Mouse (Mus musculus): ENCODE results near the gene Mtmr1. TPM values are rescaled to one million over a fixed set of nuclear protein-coding genes. Genes with fewer than 3 reads are reported as not detected.
A peak's percentile ranks its signal among the peaks of the same experiment; 100 is the strongest.

Mtmr1 gene
- polyA plus RNA-seq, 1 experiment from 2014 or later: 7.6 TPM

GRCm38 (mm10) chrX:71464138-71464826, 99.7 kb downstream of the Mtmr1 start:
- no peak for TF ChIP-seq EP300 (IDR thresholded peaks at IDR 0.05)
- TF ChIP-seq CTCF (IDR thresholded peaks at IDR 0.05): no peak
- no peak overlapping the region for H3K4me3 ChIP-seq (ENCODE audit: low read depth, low read length)
- H3K27me3 ChIP-seq (replicated peaks; ENCODE audit: insufficient read depth, low read length): no peaks in the 10 kb centered on the region
- H3K4me2 ChIP-seq (replicated peaks; ENCODE audit: low read depth, low read length): no peak overlapping the region
- no peak overlapping the region for H3K9ac ChIP-seq (replicated peaks; ENCODE audit: low read depth)
- H3K36me3 ChIP-seq (ENCODE audit: insufficient read depth, low read length): no peaks in the 10 kb centered on the region
- ATAC-seq (peak; percentile 47; the same call in 1 of the 2 replicates), DNase-seq (ENCODE audit: low spot score) (peak; percentile 7)
- H3K9me3 ChIP-seq (ENCODE audit: low read length): no peaks in the 10 kb centered on the region
- no peaks in the 10 kb centered on the region for H3K4me1 ChIP-seq (ENCODE audit: insufficient read depth, low read depth, low read length)
- WGBS: 55% methylated on average over 7 of the region's 7 CpGs
- H3K27ac ChIP-seq (ENCODE audit: low read length): no peak overlapping the region

- Histone ChIP-seq H3K9ac (replicated peaks; ENCODE audit: low read depth) (no peak overlapping the region), H3K36me3 (ENCODE audit: insufficient read depth, low read length) (no peaks in the 10 kb centered on the region), H3K27me3 (replicated peaks; ENCODE audit: insufficient read depth, low read length) (no peaks in the 10 kb centered on the region), H3K9me3 (ENCODE audit: low read length) (no peaks in the 10 kb centered on the region), H3K4me2 (replicated peaks; ENCODE audit: low read depth, low read length) (no peak overlapping the region), H3K4me1 (ENCODE audit: insufficient read depth, low read depth, low read length) (no peaks in the 10 kb centered on the region), H3K4me3 (ENCODE audit: low read depth, low read length) (no peak overlapping the region), H3K27ac (ENCODE audit: low read length) (no peak overlapping the region)
- ATAC-seq: no peak
- 55% methylated on average over 1 of the region's 1 CpGs for WGBS
- TF ChIP-seq EP300 (IDR thresholded peaks at IDR 0.05) (no peak), CTCF (IDR thresholded peaks at IDR 0.05) (no peak)
- DNase-seq (ENCODE audit: low spot score): no peak
These were observed 100.9 kb downstream of the Mtmr1 start for GRCm38 (mm10) chrX:71465417-71465816.

GRCm38 (mm10) chrX:71467491-71467890, 102.9 kb downstream of the Mtmr1 start:
- ATAC-seq (no peak), DNase-seq (ENCODE audit: low spot score) (no peak)
- TF ChIP-seq EP300 (IDR thresholded peaks at IDR 0.05): no peak
- no peak for TF ChIP-seq CTCF (IDR thresholded peaks at IDR 0.05)
- Histone ChIP-seq H3K27me3 (replicated peaks; ENCODE audit: insufficient read depth, low read length) (no peaks in the 10 kb centered on the region), H3K4me2 (replicated peaks; ENCODE audit: low read depth, low read length) (no peak overlapping the region), H3K9me3 (ENCODE audit: low read length) (no peaks in the 10 kb centered on the region), H3K27ac (ENCODE audit: low read length) (no peak overlapping the region), H3K9ac (replicated peaks; ENCODE audit: low read depth) (no peak overlapping the region), H3K4me1 (ENCODE audit: insufficient read depth, low read depth, low read length) (no peaks in the 10 kb centered on the region), H3K36me3 (ENCODE audit: insufficient read depth, low read length) (no peaks in the 10 kb centered on the region), H3K4me3 (ENCODE audit: low read depth, low read length) (no peak overlapping the region)
- 80% methylated on average over 3 of the region's 3 CpGs for WGBS

Other genes with a start within 250 kb of the Mtmr1 start
- gene Mtm1, start 154.0 kb upstream of the Mtmr1 start, polyA plus RNA-seq (2015; fragmentation: Nextera tagmentation; extraction: Ambion mirVana): 8.4 and 8.8 TPM in 2 replicates
- gene Cd99l2, start 128.1 kb downstream of the Mtmr1 start, polyA plus RNA-seq (2015; fragmentation: Nextera tagmentation; extraction: Ambion mirVana): 17.0 and 21.1 TPM in 2 replicates
- 57.1 and 64.4 TPM in 2 replicates for gene Hmgb3, start 191.2 kb downstream of the Mtmr1 start, polyA plus RNA-seq (2015; fragmentation: Nextera tagmentation; extraction: Ambion mirVana)